Mouse (Mus musculus): ENCODE measurements around the gene Olfr704. TPM values are rescaled to one million over a fixed set of nuclear protein-coding genes. Genes with fewer than 3 reads are reported as not detected.
"Not testable (repeated sequence)": the region's sequence is repeated elsewhere in the genome, so short reads cannot be mapped to it uniquely, and the experiment has no call there.

Gene Olfr704
- total RNA-seq (2014; fragmentation: Nextera tagmentation) (not detected in 2 replicates), total RNA-seq (2017) (not detected in 2 replicates)

- no peak for ATAC-seq (replicated peaks; ENCODE audit: poor library complexity, severe bottlenecking)
Observed at GRCm38 (mm10) chr7:106862885-106863284, at the start of gene Olfr704. TSS of gene Olfr704 (plus strand) at chr7:106863185.

DNA sequence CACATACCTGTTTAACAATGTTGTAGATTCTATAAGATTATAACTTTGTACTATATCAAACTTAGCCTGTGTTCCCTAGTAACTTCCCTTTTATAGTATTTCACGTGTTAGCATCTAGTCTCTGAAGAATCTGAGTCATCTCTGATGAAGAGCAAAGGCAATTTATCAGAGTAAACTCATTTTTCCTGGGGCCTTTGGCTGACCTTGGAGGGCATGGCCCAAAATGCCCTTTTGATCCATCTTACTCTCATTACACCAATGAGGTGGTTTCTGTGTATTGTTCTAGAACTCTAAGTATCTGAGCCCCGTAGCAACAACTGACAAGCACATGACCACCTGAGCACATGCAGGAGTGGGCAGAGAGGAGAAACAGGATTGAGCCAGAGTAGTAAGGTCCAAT lies 49.2 kb upstream of the Olfr704 start, which contains the start of gene Olfr701:
Olfr701 (plus strand) TSS at position 301 of the 400 bp plus-strand sequence.
- no peak for ATAC-seq (replicated peaks; ENCODE audit: poor library complexity, severe bottlenecking)

GRCm38 (mm10) chr7:106815775-106816174 lies 47.2 kb upstream of the Olfr704 start:
- peak; percentile 77 for ATAC-seq (replicated peaks; ENCODE audit: poor library complexity, severe bottlenecking)

DNA sequence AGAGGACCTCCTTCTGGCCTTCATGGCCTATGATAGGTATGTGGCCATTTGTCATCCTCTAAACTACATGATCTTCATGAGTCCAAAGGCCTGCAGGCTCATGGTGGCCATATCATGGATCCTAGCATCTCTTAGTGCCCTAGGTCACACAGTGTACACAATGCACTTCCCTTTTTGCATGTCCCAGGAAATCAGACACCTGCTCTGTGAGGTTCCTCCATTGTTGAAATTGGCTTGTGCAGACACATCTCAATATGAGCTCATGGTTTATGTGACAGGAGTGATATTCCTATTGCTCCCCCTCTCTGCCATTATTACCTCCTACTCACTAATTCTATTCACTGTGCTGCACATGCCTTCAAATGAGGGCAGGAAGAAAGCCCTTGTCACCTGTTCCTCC lies 44.6 kb upstream of the Olfr704 start:
- peak; percentile 51 for ATAC-seq (replicated peaks; ENCODE audit: poor library complexity, severe bottlenecking)

GRCm38 (mm10) chr7:106833793-106834192 lies 29.2 kb upstream of the Olfr704 start, which contains the start of gene Olfr702:
TSS of gene Olfr702 (minus strand) at chr7:106833893.
- no peak for ATAC-seq (replicated peaks; ENCODE audit: poor library complexity, severe bottlenecking)

- ATAC-seq (replicated peaks; ENCODE audit: poor library complexity, severe bottlenecking) = no peak
Observed at GRCm38 (mm10) chr7:106843060-106843459, 19.9 kb upstream of the Olfr704 start, which contains the start of gene Olfr703. TSS of gene Olfr703 (plus strand) at chr7:106843360.

- ATAC-seq (replicated peaks; ENCODE audit: poor library complexity, severe bottlenecking) = no peak
Observed at GRCm38 (mm10) chr7:106876791-106877190, 13.8 kb downstream of the Olfr704 start, which contains the start of gene Olfr705. TSS of gene Olfr705 (minus strand) at chr7:106876891.

- no peak for ATAC-seq (replicated peaks; ENCODE audit: poor library complexity, severe bottlenecking)
Observed at GRCm38 (mm10) chr7:106888062-106888461, 25.1 kb downstream of the Olfr704 start, which contains the start of gene Olfr706. TSS of gene Olfr706 (minus strand) at chr7:106888162.

- not testable (repeated sequence) for ATAC-seq (replicated peaks; ENCODE audit: poor library complexity, severe bottlenecking)
Observed at GRCm38 (mm10) chr7:106901141-106901540, 38.2 kb downstream of the Olfr704 start, which contains the start of gene Olfr707. TSS of gene Olfr707 (minus strand) at chr7:106901241.

DNA sequence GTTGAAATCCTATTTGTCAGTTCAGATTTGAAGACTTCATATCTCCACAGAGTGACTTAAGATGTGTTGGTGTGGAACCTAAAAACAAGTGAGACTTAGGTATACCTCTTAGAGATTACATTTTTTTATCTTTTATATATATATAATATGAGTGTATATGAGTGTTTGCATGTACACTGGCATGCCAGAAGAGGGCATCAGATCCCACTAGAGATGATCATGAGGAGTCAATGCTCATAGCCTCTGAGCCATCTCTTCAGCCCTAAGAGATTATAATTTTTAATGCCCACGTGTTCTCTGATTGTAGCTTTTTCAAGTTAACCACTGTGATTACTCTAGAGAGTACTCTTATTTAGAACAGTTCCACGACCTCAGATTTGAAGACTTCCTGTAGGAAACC lies 44.7 kb downstream of the Olfr704 start, which contains the start of gene Olfr1532-ps1:
Olfr1532-ps1 (plus strand) TSS at position 326 of the 400 bp plus-strand sequence.
- ATAC-seq (replicated peaks; ENCODE audit: poor library complexity, severe bottlenecking) = no peak

Other genes with a start within 250 kb of the Olfr704 start
- gene Olfr693, start 182.6 kb upstream of the Olfr704 start, total RNA-seq (2014; fragmentation: Nextera tagmentation) = not detected in 2 replicates
- not detected in 2 replicates for gene Olfr693, start 182.6 kb upstream of the Olfr704 start, total RNA-seq (2017)
- gene Olfr694, start 171.4 kb upstream of the Olfr704 start, total RNA-seq (2014; fragmentation: Nextera tagmentation) = not detected in 2 replicates
- not detected in 2 replicates for gene Olfr694, start 171.4 kb upstream of the Olfr704 start, total RNA-seq (2017)
- gene Olfr695, start 146.8 kb upstream of the Olfr704 start, total RNA-seq (2014; fragmentation: Nextera tagmentation) = not detected in 2 replicates
- 0.36 TPM in 1 of 2 replicates, not detected in the other for gene Olfr695, start 146.8 kb upstream of the Olfr704 start, total RNA-seq (2017)
- gene Olfr697, start 120.7 kb upstream of the Olfr704 start, total RNA-seq (2014; fragmentation: Nextera tagmentation) = not detected in 2 replicates
- not detected in 2 replicates for gene Olfr697, start 120.7 kb upstream of the Olfr704 start, total RNA-seq (2017)
- gene Olfr698, start 107.8 kb upstream of the Olfr704 start, total RNA-seq (2014; fragmentation: Nextera tagmentation) = not detected in 2 replicates
- not detected in 2 replicates for gene Olfr698, start 107.8 kb upstream of the Olfr704 start, total RNA-seq (2017)
- not detected in 2 replicates for gene Olfr699, start 70.0 kb upstream of the Olfr704 start, total RNA-seq (2014; fragmentation: Nextera tagmentation)
- not detected in 2 replicates for gene Olfr699, start 70.0 kb upstream of the Olfr704 start, total RNA-seq (2017)
- not detected in 2 replicates for gene Olfr700, start 54.4 kb upstream of the Olfr704 start, total RNA-seq (2014; fragmentation: Nextera tagmentation)
- not detected in 2 replicates for gene Olfr700, start 54.4 kb upstream of the Olfr704 start, total RNA-seq (2017)
- not detected in 2 replicates for gene Olfr701, start 49.1 kb upstream of the Olfr704 start, total RNA-seq (2014; fragmentation: Nextera tagmentation)
- not detected in 2 replicates for gene Olfr701, start 49.1 kb upstream of the Olfr704 start, total RNA-seq (2017)
- not detected in 2 replicates for gene Olfr702, start 29.3 kb upstream of the Olfr704 start, total RNA-seq (2014; fragmentation: Nextera tagmentation)
- gene Olfr702, start 29.3 kb upstream of the Olfr704 start, total RNA-seq (2017) = not detected in 2 replicates
- gene Olfr703, start 19.8 kb upstream of the Olfr704 start, total RNA-seq (2014; fragmentation: Nextera tagmentation) = not detected in 2 replicates
- not detected in 2 replicates for gene Olfr703, start 19.8 kb upstream of the Olfr704 start, total RNA-seq (2017)
- not detected in 2 replicates for gene Olfr705, start 13.7 kb downstream of the Olfr704 start, total RNA-seq (2014; fragmentation: Nextera tagmentation)
- not detected in 2 replicates for gene Olfr705, start 13.7 kb downstream of the Olfr704 start, total RNA-seq (2017)
- gene Olfr706, start 25.0 kb downstream of the Olfr704 start, total RNA-seq (2014; fragmentation: Nextera tagmentation) = not detected in 2 replicates
- not detected in 2 replicates for gene Olfr706, start 25.0 kb downstream of the Olfr704 start, total RNA-seq (2017)
- gene Olfr707, start 38.1 kb downstream of the Olfr704 start, total RNA-seq (2014; fragmentation: Nextera tagmentation) = not detected in 2 replicates
- not detected in 2 replicates for gene Olfr707, start 38.1 kb downstream of the Olfr704 start, total RNA-seq (2017)
- not detected in 2 replicates for gene Olfr1532-ps1, start 44.8 kb downstream of the Olfr704 start, total RNA-seq (2014; fragmentation: Nextera tagmentation)
- gene Olfr1532-ps1, start 44.8 kb downstream of the Olfr704 start, total RNA-seq (2017) = not detected in 2 replicates
- gene Olfr709-ps1, start 69.0 kb downstream of the Olfr704 start, total RNA-seq (2014; fragmentation: Nextera tagmentation) = not detected in 2 replicates
- not detected in 2 replicates for gene Olfr709-ps1, start 69.0 kb downstream of the Olfr704 start, total RNA-seq (2017)
- not detected in 2 replicates for gene Olfr710, start 85.1 kb downstream of the Olfr704 start, total RNA-seq (2014; fragmentation: Nextera tagmentation)
- gene Olfr710, start 85.1 kb downstream of the Olfr704 start, total RNA-seq (2017) = not detected in 2 replicates
- not detected in 2 replicates for gene Olfr6, start 100.8 kb downstream of the Olfr704 start, total RNA-seq (2014; fragmentation: Nextera tagmentation)
- gene Olfr6, start 100.8 kb downstream of the Olfr704 start, total RNA-seq (2017) = not detected in 2 replicates
- gene Olfr711, start 112.3 kb downstream of the Olfr704 start, total RNA-seq (2014; fragmentation: Nextera tagmentation) = not detected in 2 replicates
- not detected in 2 replicates for gene Olfr711, start 112.3 kb downstream of the Olfr704 start, total RNA-seq (2017)
- not detected in 2 replicates for gene Olfr2, start 142.9 kb downstream of the Olfr704 start, total RNA-seq (2014; fragmentation: Nextera tagmentation)
- not detected in 2 replicates for gene Olfr2, start 142.9 kb downstream of the Olfr704 start, total RNA-seq (2017)
- gene Olfr713, start 168.0 kb downstream of the Olfr704 start, total RNA-seq (2014; fragmentation: Nextera tagmentation) = not detected in 2 replicates
- not detected in 2 replicates for gene Olfr713, start 168.0 kb downstream of the Olfr704 start, total RNA-seq (2017)
- gene Olfr714, start 207.8 kb downstream of the Olfr704 start, total RNA-seq (2014; fragmentation: Nextera tagmentation) = not detected in 2 replicates
- not detected in 2 replicates for gene Olfr714, start 207.8 kb downstream of the Olfr704 start, total RNA-seq (2017)
- not detected in 2 replicates for gene Olfr17, start 230.0 kb downstream of the Olfr704 start, total RNA-seq (2014; fragmentation: Nextera tagmentation)
- gene Olfr17, start 230.0 kb downstream of the Olfr704 start, total RNA-seq (2017) = not detected in 2 replicates
- not detected in 2 replicates for gene Olfr715b, start 247.2 kb downstream of the Olfr704 start, total RNA-seq (2014; fragmentation: Nextera tagmentation)
- gene Olfr715b, start 247.2 kb downstream of the Olfr704 start, total RNA-seq (2017) = not detected in 2 replicates

Data from granulocyte monocyte progenitor cell, adult 5-6 weeks (primary cell).